Mouse (Mus musculus) erythroblast, embryonic 14.5 days (primary cell): ENCODE data around the gene Stx5a.

Experiments used
- GATA1 ChIP-seq: IDR thresholded peaks from 2 replicates; pipeline ENCODE4 v1.6.1; 2012; ENCODE audit warnings: low read length, inconsistent platforms, mixed read lengths
- TAL1 ChIP-seq: IDR thresholded peaks from 3 replicates; pipeline ENCODE4 v1.6.1; 2012; ENCODE audit warnings: low read length, inconsistent platforms, mixed read lengths

DNA sequence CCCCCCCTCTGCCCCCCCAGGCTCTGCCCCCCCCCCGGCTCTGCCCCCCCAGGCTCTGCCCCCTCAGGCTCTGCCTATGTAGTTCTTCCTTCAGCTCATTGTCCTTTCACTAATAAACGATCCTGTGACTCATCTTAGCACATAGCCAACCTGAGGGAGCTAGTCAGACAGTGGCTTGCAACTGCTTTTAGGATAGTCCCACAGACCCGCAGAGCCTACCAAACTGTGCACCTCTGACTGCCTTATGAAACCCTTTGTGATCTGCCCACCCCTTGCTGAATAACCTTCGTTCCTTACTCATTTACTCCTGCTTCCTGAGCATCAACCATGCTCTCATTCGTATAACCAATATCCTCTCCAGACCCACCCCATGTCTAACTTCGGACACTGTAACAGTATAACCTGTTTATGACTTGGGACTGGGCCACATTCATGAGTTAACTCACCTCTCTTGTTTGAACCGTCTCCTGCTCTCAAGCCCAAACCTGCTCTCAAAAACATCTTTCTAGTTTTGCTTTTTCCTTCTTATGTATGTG, 35.0 kb upstream of the Stx5a start:
- TF ChIP-seq GATA1, result no peak
- TF ChIP-seq TAL1, result no peak
